Comparison of ENCODE assay signal across 9 mouse cellular contexts in the genomic region with DNA sequence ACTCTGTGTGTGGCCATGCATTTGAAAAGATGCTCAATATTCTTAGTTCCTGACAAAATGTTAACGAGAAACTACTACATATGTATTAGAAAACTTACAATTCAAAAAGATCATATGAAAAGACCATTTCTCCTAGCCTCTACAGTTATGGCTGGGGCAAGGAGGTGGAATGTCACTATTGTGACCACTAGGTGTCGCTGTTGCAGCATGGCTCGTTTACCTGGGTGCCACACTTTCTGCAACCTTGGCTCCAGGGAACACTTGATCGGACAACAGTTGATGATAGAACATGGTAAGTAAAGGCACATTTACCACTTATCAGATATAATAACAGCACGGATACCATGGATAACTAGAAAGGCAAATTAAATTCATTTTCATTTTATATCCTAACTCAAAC. TPM values are rescaled to one million over a fixed set of nuclear protein-coding genes. Genes with fewer than 3 reads are reported as not detected.
DNase-seq lines count a peak whose midpoint lies in the region; ATAC-seq and TF ChIP-seq lines count a peak whose summit lies in the region.
"Had no signal": no experiment of that assay in that cellular context is flagged by ENCODE, and none has a peak within 500 bp of the region (broad histone marks: within the 10 kb centered on the region; RNA-seq: fewer than 3 reads in every experiment).

No protein-coding gene starts in this region.

- ATAC-seq in forebrain, embryonic 11.5 days (replicated peaks; ENCODE audit: low FRiP score), result peak; percentile 73
- ATAC-seq in neutrophil, adult 5-6 weeks (ENCODE audit: extremely low read depth, insufficient number of reproducible peaks, low FRiP score, poor library complexity, severe bottlenecking), result peak; percentile 85

- H3K27ac ChIP-seq in ES-E14 (ENCODE audit: insufficient read depth, low read depth, low read length, poor library complexity, severe bottlenecking), result no peak overlapping the region
- no peak overlapping the region for H3K27ac ChIP-seq in forebrain, embryonic 11.5 days (ENCODE audit: low read depth, low read length)
- no peak overlapping the region for H3K27ac ChIP-seq in thymus, adult 2 months (ENCODE audit: control insufficient read depth, insufficient read depth, low read length)
- H3K27ac ChIP-seq: heart, embryonic 15.5 days had no signal

- no peak overlapping the region for H3K9ac ChIP-seq in ES-E14 (ENCODE audit: insufficient read depth, low read depth, low read length, poor library complexity, severe bottlenecking)
- H3K9ac ChIP-seq in forebrain, embryonic 11.5 days (ENCODE audit: low read length), result no peak overlapping the region
- H3K9ac ChIP-seq: heart, embryonic 15.5 days had no signal

- no peaks in the 10 kb centered on the region for H3K27me3 ChIP-seq in forebrain, embryonic 11.5 days (ENCODE audit: control insufficient read depth, insufficient read depth, low read length)
- no peaks in the 10 kb centered on the region for H3K27me3 ChIP-seq in thymus, adult 2 months (ENCODE audit: control insufficient read depth, insufficient read depth, low read length)
- H3K27me3 ChIP-seq: heart, embryonic 15.5 days had no signal

- no peaks in the 10 kb centered on the region for H3K4me1 ChIP-seq in ES-E14 (ENCODE audit: control insufficient read depth in 2 of 2, insufficient read depth in 2 of 2, low read length in 2 of 2, poor library complexity in 1 of 2)
- no peaks in the 10 kb centered on the region for H3K4me1 ChIP-seq in forebrain, embryonic 11.5 days (replicated peaks; ENCODE audit: control insufficient read depth, insufficient read depth, low read length)
- no peaks in the 10 kb centered on the region for H3K4me1 ChIP-seq in thymus, adult 2 months (replicated peaks; ENCODE audit: control insufficient read depth, insufficient read depth, low read length)
- H3K4me1 ChIP-seq: heart, embryonic 15.5 days had no signal

- in situ Hi-C loops in ES-E14 (cut with MboI; ENCODE audit: low sequenced_read_pairs in 2 of 2, unreplicated experiment in 2 of 2), result loop anchor here (5.0 to 10.0 kb wide), 4 partner anchors 311 to 354 kb away; no protein-coding TSS in a partner anchor

- no peak overlapping the region for H3K4me3 ChIP-seq in ES-E14 (ENCODE audit: insufficient read depth in 1 of 2, low read depth in 1 of 2, low read length in 2 of 2, poor library complexity in 1 of 2, severe bottlenecking in 1 of 2)
- H3K4me3 ChIP-seq in forebrain, embryonic 11.5 days (ENCODE audit: low read depth, low read length), result no peak overlapping the region
- H3K4me3 ChIP-seq in thymus, adult 2 months (ENCODE audit: control insufficient read depth, insufficient read depth, low read length), result no peak overlapping the region
- H3K4me3 ChIP-seq: heart, embryonic 15.5 days had no signal

- no peak for TF ChIP-seq POLR2A in brain, embryonic 14.5 days (IDR thresholded peaks at IDR 0.05; ENCODE audit: borderline replicate concordance, extremely low read depth, insufficient read depth, insufficient read length, poor library complexity, severe bottlenecking)
- no peak for TF ChIP-seq POLR2A in thymus, adult 2 months (IDR thresholded peaks at IDR 0.05; ENCODE audit: control insufficient read depth, extremely low read depth, insufficient read depth, low read length, poor library complexity)

- TF ChIP-seq CTCF in brain, embryonic 14.5 days (IDR thresholded peaks at IDR 0.05; ENCODE audit: borderline replicate concordance, extremely low read depth, insufficient read depth, insufficient read length), result peak; percentile 97
- TF ChIP-seq CTCF in thymus, adult 2 months (IDR thresholded peaks at IDR 0.05; ENCODE audit: borderline replicate concordance, control insufficient read depth, extremely low read depth, insufficient read depth, low read length, poor library complexity), result peak; percentile 62; the same call in 1 of the 2 replicates

- H3K36me3 ChIP-seq in ES-E14 (ENCODE audit: control insufficient read depth, insufficient read depth, low read length, poor library complexity, severe bottlenecking), result no peaks in the 10 kb centered on the region
- H3K36me3 ChIP-seq in forebrain, embryonic 11.5 days (ENCODE audit: control insufficient read depth, insufficient read depth, low read length), result no peaks in the 10 kb centered on the region
- no peaks in the 10 kb centered on the region for H3K36me3 ChIP-seq in thymus, adult 2 months (ENCODE audit: control insufficient read depth, insufficient read depth, low read length)
- H3K36me3 ChIP-seq: heart, embryonic 15.5 days had no signal

- no peak overlapping the region for H3K4me2 ChIP-seq in forebrain, embryonic 11.5 days (ENCODE audit: low read depth, low read length, severe bottlenecking)
- H3K4me2 ChIP-seq: heart, embryonic 15.5 days had no signal

- no peaks in the 10 kb centered on the region for H3K9me3 ChIP-seq in ES-E14 (ENCODE audit: control insufficient read depth, insufficient read depth, low read depth, low read length)
- no peaks in the 10 kb centered on the region for H3K9me3 ChIP-seq in forebrain, embryonic 11.5 days (ENCODE audit: control insufficient read depth, low read length)

- 11% methylated on average over 5 of the region's 5 CpGs for WGBS in forebrain, embryonic 11.5 days
- WGBS in thymus, adult 2 months, result 16% methylated on average over 5 of the region's 5 CpGs

- intact Hi-C loops in heart, postnatal 14 days (cut with DNase I), result loop anchor here (1.0 to 10.0 kb wide), 4 partner anchors 71 to 357 kb away; no protein-coding TSS in a partner anchor

- DNase-seq in ES-E14 (ENCODE audit: low read depth, low spot score), result peak; percentile 56
- DNase-seq in brain, embryonic 14.5 days (ENCODE audit: low read depth), result peak; percentile 86
- DNase-seq in forebrain, embryonic 11.5 days (ENCODE audit: low spot score), result peak; percentile 83
- DNase-seq in heart, postnatal 14 days, result peak; percentile 73 to 87
- DNase-seq in kidney, postnatal 4 days, result peak; percentile 84 to 85
- DNase-seq in lung, adult 18-20 months, result peak; percentile 54 to 71
- DNase-seq in thymus, adult 2 months, result peak; percentile 70

TF ChIP-seq in ES-E14, 5 proteins besides CTCF, POLR2A, EP300 and RAD21:
- TF ChIP-seq MAFK (IDR thresholded peaks at IDR 0.05; ENCODE audit: insufficient read depth, low read depth, low read length) (no peak), ZC3H11A (IDR thresholded peaks at IDR 0.05; ENCODE audit: borderline replicate concordance, low read depth, low read length) (peak; percentile 100)

RNA-seq across cellular contexts. Expression of a gene that starts 51.3 kb away (rescaled TPM):
- 0.04 and 0.11 TPM in 2 replicates for total RNA-seq in ES-E14 (2012; rRNA removed)
- polyA plus RNA-seq in brain, embryonic 14.5 days (2012; rRNA removed), result 0.11 and 0.15 TPM in 2 replicates
- polyA plus RNA-seq in forebrain, embryonic 11.5 days (2014; fragmentation: Nextera tagmentation; extraction: Ambion mirVana), result 0.04 TPM in 1 of 2 replicates, not detected in the other
- total RNA-seq in heart, postnatal 14 days (2021), result under 1 TPM; 0.24 to 0.29 TPM
- total RNA-seq in neutrophil, adult 5-6 weeks (2017), result 48.3 and 49.0 TPM in 2 replicates
- 5.6 and 6.7 TPM in 2 replicates for polyA plus RNA-seq in thymus, adult 2 months (2012; rRNA removed)

Comparison
In these comparisons a context has a peak if more than half of its experiments do, and no peak if none do; other contexts are left out.
1. RNA of a gene that starts 51.3 kb away (total RNA-seq): 48.3 to 49.0 TPM in neutrophil, adult 5-6 weeks; 0.24 to 0.29 TPM in heart, postnatal 14 days and 0.04 to 0.11 TPM in ES-E14; every median in the first group is over 10 times any median in the second.
2. Peak in every context shown above with its lines, with median percentiles within 50 percentile points of each other: DNase-seq.